ENCODE assay signal across 13 mouse cellular contexts in the genomic region with DNA sequence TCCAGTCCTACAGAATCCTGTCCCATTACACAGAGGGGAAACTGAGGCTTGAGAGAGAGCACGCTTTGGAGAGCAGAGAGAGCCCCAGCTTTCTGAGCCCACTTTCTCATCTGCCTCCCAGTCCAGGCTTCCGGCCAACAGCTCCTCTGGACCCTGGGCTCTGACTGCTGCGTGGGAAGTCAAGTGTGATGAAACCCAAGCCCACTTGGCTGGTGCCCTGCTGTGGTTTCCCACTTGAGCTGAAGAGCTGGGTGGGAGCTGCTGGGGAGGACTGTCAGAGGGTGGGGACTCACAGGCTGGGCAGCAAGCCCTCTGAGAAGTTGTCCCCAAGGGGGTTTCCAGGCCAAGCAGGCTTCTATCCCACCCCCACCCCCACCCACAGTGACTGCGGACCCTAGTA.
DNase-seq lines count a peak whose midpoint lies in the region; ATAC-seq lines count a peak whose summit lies in the region.
"Had no signal": no experiment of that assay in that cellular context is flagged by ENCODE, and none has a peak within 500 bp of the region (broad histone marks: within the 10 kb centered on the region; RNA-seq: fewer than 3 reads in every experiment).

No protein-coding gene starts in this region.

- no peaks in the 10 kb centered on the region for H3K9me3 ChIP-seq in forebrain, embryonic 10.5 days
- no peaks in the 10 kb centered on the region for H3K9me3 ChIP-seq in forebrain, embryonic 15.5 days
- H3K9me3 ChIP-seq in kidney, embryonic 14.5 days (ENCODE audit: control insufficient read depth, low read length), result 0 out of 2 replicates have a peak, but pooled peaks cover 2% of the 10 kb centered on the region
- H3K9me3 ChIP-seq in embryonic facial prominence, embryonic 14.5 days (ENCODE audit: control insufficient read depth, low read length), result no peaks in the 10 kb centered on the region
- no peaks in the 10 kb centered on the region for H3K9me3 ChIP-seq in lung, embryonic 16.5 days (ENCODE audit: control insufficient read depth, low read length)

- no peaks in the 10 kb centered on the region for H3K27me3 ChIP-seq in forebrain, embryonic 10.5 days (ENCODE audit: poor library complexity, severe bottlenecking)
- no peaks in the 10 kb centered on the region for H3K27me3 ChIP-seq in forebrain, embryonic 15.5 days
- no peaks in the 10 kb centered on the region for H3K27me3 ChIP-seq in kidney, embryonic 14.5 days (ENCODE audit: control insufficient read depth, insufficient read depth, low read length)
- no peaks in the 10 kb centered on the region for H3K27me3 ChIP-seq in embryonic facial prominence, embryonic 14.5 days (replicated peaks; ENCODE audit: control insufficient read depth, insufficient read depth, low read length)
- H3K27me3 ChIP-seq in lung, embryonic 16.5 days (ENCODE audit: control insufficient read depth, insufficient read depth, low read depth, low read length), result no peaks in the 10 kb centered on the region

- 92% methylated on average over 4 of the region's 4 CpGs for WGBS in forebrain, embryonic 10.5 days
- 92% methylated on average over 4 of the region's 4 CpGs for WGBS in forebrain, embryonic 15.5 days
- WGBS in kidney, embryonic 14.5 days, result 73% methylated on average over 4 of the region's 4 CpGs
- WGBS in embryonic facial prominence, embryonic 14.5 days, result 66% methylated on average over 4 of the region's 4 CpGs
- 56% methylated on average over 4 of the region's 4 CpGs for WGBS in lung, embryonic 16.5 days

- H3K27ac ChIP-seq in forebrain, embryonic 10.5 days, result 0 out of 2 replicates have a peak overlapping the region, but pooled peaks have one; percentile 37
- no peak overlapping the region for H3K27ac ChIP-seq in forebrain, embryonic 15.5 days (replicated peaks)
- 0 out of 2 replicates have a peak overlapping the region, but pooled peaks have one; percentile 38 for H3K27ac ChIP-seq in kidney, embryonic 14.5 days (ENCODE audit: low read depth, low read length)
- H3K27ac ChIP-seq in embryonic facial prominence, embryonic 14.5 days (replicated peaks; ENCODE audit: low read depth, low read length), result peak overlapping the region; percentile 96; the same call in 1 of the 2 replicates
- peak overlapping the region; percentile 99 for H3K27ac ChIP-seq in lung, embryonic 16.5 days (ENCODE audit: low read length)

- H3K9ac ChIP-seq in forebrain, embryonic 15.5 days (replicated peaks), result no peak overlapping the region
- H3K9ac ChIP-seq in kidney, embryonic 14.5 days (ENCODE audit: low read depth, low read length), result no peak overlapping the region
- no peak overlapping the region for H3K9ac ChIP-seq in embryonic facial prominence, embryonic 14.5 days (ENCODE audit: low read depth, low read length)
- H3K9ac ChIP-seq in lung, embryonic 16.5 days (ENCODE audit: low read length), result no peak overlapping the region
- H3K9ac ChIP-seq: liver, postnatal 0 days had no signal

- no peak for ATAC-seq in forebrain, embryonic 15.5 days (replicated peaks)
- ATAC-seq in kidney, embryonic 14.5 days (ENCODE audit: low FRiP score, low TSS enrichment), result no peak
- ATAC-seq in embryonic facial prominence, embryonic 14.5 days (ENCODE audit: low read depth), result no peak
- ATAC-seq in lung, embryonic 16.5 days (ENCODE audit: low read depth), result no peak
- ATAC-seq: liver, postnatal 0 days; midbrain, embryonic 16.5 days had no signal

- H3K36me3 ChIP-seq in forebrain, embryonic 10.5 days (replicated peaks), result no peaks in the 10 kb centered on the region
- no peaks in the 10 kb centered on the region for H3K36me3 ChIP-seq in forebrain, embryonic 15.5 days
- H3K36me3 ChIP-seq in kidney, embryonic 14.5 days (ENCODE audit: control insufficient read depth, insufficient read depth, low read length), result no peaks in the 10 kb centered on the region
- H3K36me3 ChIP-seq in embryonic facial prominence, embryonic 14.5 days (ENCODE audit: control insufficient read depth, insufficient read depth, low read length), result no peaks in the 10 kb centered on the region
- H3K36me3 ChIP-seq in lung, embryonic 16.5 days (ENCODE audit: control insufficient read depth, insufficient read depth, low read length), result no peaks in the 10 kb centered on the region

- no peak overlapping the region for H3K4me2 ChIP-seq in forebrain, embryonic 15.5 days (replicated peaks)
- no peak overlapping the region for H3K4me2 ChIP-seq in kidney, embryonic 14.5 days (replicated peaks; ENCODE audit: low read depth, low read length)
- no peak overlapping the region for H3K4me2 ChIP-seq in embryonic facial prominence, embryonic 14.5 days (ENCODE audit: low read depth, low read length)
- H3K4me2 ChIP-seq in lung, embryonic 16.5 days (ENCODE audit: low read depth, low read length), result no peak overlapping the region

- DNase-seq in forebrain, embryonic 10.5 days (ENCODE audit: extremely low spot score, low spot score), result no peak
- DNase-seq in kidney, postnatal 14 days, result no peak
- peak; percentile 60 for DNase-seq in embryonic facial prominence, embryonic 14.5 days (ENCODE audit: low spot score)
- DNase-seq in cerebellum, adult 9-10 months, result no peak
- DNase-seq in neural tube, embryonic 10.5 days (ENCODE audit: extremely low spot score, low spot score), result no peak
- DNase-seq: adrenal gland, adult 2 months; cerebellum, postnatal 25 days; liver, postnatal 0 days; retina, postnatal 1 day had no signal

- peaks cover 67% of the 10 kb centered on the region for H3K4me1 ChIP-seq in forebrain, embryonic 10.5 days
- peaks cover 23% of the 10 kb centered on the region for H3K4me1 ChIP-seq in forebrain, embryonic 15.5 days
- peaks cover 61% of the 10 kb centered on the region for H3K4me1 ChIP-seq in kidney, embryonic 14.5 days (ENCODE audit: control insufficient read depth, insufficient read depth, low read length)
- H3K4me1 ChIP-seq in embryonic facial prominence, embryonic 14.5 days (ENCODE audit: control insufficient read depth, insufficient read depth, low read length), result peaks cover 83% of the 10 kb centered on the region
- H3K4me1 ChIP-seq in lung, embryonic 16.5 days (replicated peaks; ENCODE audit: control insufficient read depth, insufficient read depth, low read length), result peaks cover 89% of the 10 kb centered on the region

- H3K4me3 ChIP-seq in forebrain, embryonic 10.5 days, result no peak overlapping the region
- H3K4me3 ChIP-seq in forebrain, embryonic 15.5 days, result no peak overlapping the region
- no peak overlapping the region for H3K4me3 ChIP-seq in kidney, embryonic 14.5 days (ENCODE audit: low read length)
- H3K4me3 ChIP-seq in embryonic facial prominence, embryonic 14.5 days (ENCODE audit: low read depth, low read length), result no peak overlapping the region
- no peak overlapping the region for H3K4me3 ChIP-seq in lung, embryonic 16.5 days (ENCODE audit: low read length)
